Mouse (Mus musculus) embryo, embryonic 10 days (tissue): ENCODE results near the gene Zfp950.

Experiments
- DNase-seq: peaks from one replicate; pipeline ENCODE4 v3.0.0-alpha.2; 2015; ENCODE audit warnings: low spot score

The Zfp950 gene

DNA sequence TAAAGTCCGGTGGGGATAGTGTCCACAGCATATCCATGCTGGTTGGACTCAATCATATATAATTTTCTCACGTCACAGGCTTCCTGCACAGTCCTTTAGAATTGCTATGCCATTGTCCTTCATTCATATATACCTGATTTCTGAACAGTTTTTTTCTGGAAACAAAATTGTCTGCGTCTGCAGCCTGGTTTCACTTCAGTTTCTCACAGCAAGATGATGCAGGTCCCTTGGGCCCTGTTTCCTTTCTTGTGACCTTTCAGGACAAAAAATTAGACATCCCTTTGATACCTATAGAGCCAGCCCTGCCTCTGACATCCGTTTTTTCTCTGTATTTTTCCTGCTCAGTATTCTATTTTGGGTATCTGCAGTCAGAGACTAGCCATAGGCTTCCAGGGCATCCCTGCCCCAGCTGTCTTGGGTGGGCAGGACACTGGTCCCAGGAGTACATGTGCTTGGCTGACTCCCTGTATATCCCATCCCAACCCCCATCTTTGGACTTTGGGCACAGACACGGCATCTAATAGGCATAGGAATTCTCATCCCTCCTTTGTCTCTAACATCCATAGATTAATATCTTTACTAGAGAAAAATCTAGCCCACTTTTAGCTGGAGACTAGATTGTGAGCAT is 83.7 kb downstream of the Zfp950 start:
- DNase-seq: no peak

GRCm38 (mm10) chr19:61052786-61053185 is 87.9 kb downstream of the Zfp950 start:
- no peak for DNase-seq

DNA sequence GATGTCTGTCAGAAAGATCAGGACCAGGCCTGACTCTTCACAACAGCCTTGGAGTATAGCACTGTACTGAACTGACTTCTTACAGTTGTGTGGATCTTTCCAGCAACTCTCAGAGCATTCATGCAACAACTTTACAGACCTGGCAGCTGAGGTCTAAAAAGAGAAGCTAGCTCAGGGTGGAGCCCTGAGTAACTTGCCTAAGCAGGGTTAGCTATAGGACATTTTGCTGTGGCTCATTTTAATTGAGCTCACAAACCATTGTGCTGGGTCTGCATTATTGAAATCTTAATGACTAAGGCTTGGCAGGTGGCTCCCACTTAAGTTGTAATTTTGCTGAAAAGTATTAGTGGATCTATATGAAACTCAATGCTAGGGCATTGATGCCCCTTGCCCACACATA is 88.6 kb downstream of the Zfp950 start:
- no peak for DNase-seq

DNA sequence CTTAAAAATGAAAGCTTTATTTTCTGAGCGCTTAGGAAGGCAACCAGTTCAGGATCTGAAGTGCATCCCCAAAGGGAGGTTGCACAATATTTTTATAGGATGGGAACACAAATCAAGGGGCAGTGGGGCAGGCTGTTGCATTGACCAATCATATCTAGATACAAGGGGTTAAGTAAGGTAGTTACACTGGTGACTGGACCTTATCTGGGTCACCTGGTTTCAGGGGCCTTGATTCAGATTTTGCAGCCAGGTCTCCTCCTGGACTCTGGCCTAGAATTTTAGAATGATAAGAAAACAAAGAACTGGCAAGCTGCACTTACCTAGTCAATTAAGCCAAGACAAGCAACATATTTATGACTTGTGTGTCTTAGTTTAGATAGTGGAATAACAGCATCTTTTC is 89.5 kb downstream of the Zfp950 start:
- DNase-seq: no peak

DNA sequence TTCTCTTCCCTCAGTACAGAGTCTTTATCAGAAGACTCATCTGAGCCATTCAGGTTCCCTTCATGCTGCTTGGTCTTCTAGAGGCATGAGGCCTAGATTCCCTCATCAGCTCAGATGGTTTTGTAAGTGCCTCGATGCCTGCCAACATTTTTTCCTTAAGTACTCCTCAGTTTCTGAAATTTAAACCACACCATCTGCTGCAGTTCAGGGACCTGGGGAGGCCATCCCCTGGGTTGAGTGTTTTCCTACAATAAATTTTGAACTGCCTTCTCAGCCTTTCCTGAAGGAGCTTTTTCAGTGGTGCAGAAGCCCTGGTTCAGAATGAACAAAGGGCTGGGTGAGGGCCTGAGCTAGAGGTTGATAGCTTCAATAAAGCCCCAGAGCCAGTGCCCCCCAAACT is 91.2 kb downstream of the Zfp950 start:
- no peak for DNase-seq

DNA sequence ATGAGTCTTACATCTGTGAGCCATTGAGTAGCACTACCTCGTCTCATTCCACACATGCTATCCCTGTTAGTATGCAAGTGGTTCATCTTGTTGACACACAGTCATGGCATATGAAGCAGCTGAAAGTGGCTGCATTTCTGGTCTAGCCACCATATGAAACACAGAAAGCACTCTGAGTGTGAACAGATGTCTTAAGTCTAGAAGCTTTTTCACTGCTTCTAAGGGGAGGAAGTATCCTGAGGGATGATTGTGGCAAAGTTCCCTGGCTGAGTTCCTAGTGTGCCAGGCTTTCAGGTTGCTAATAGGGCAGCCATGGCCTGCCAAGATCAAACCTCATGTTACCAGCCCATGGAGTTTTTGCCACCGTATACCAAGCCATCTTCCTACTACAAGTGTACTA is 92.0 kb downstream of the Zfp950 start:
- DNase-seq: no peak

DNA sequence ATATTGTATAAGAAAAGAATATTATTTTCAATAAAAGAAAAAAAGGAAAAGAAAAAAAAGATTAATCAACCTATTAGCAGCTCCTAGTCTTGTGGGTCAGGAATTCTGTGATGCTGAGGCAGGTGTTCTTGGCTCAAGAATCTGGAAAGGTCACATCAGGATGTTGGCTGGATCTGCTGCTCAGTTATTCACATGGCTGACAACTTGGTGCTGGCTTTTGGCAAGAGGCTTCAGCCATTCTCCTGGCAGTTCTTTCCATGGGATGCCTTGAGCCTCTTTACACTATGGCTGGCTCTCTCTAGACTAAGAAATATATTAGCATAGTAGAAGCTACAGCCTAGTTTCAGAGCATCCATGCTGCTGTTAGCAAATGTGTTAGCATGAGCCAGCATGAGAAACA is 101.5 kb downstream of the Zfp950 start:
- DNase-seq: no peak

- DNase-seq: no peak
Measured at GRCm38 (mm10) chr19:61031570-61031969, 109.1 kb downstream of the Zfp950 start.

GRCm38 (mm10) chr19:61021939-61022566 is 118.6 kb downstream of the Zfp950 start:
- DNase-seq: no peak

GRCm38 (mm10) chr19:61021502-61021901 is 119.1 kb downstream of the Zfp950 start:
- DNase-seq: no peak

DNA sequence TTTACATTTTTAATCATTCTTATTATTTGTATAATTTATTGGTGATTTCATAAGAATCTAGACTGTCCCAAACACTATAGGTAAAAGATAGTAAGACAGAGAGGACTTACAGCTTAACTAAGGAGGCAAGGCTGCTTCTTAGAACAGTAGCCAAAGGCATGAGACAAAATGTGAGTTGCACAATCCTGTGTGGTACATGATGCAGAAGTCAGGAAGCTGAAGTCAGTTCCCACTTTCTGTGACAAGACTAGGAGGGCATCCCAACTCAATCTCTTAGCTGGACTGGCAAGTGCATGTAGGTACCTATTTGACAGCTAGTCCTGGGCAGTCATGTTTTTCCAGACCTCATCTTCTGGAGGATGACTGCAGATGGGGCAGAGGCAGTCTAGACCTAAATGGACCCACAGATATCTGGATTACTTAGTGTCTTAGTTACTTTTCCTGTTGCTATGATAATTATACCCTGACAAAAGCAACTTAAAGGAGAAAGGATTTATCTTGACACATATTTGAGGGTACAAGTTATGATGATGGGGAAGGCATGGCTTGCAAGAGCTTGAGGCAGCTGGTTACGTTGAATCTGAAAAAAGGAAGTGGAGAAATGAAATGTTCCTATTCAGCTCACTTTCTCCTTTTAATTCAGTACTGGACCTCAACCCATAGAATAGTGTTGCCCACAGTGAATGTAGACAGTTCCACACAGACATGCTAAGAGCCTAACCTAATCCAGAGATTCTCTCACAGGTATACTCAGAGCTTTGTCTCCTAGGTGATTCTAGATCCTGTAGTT is 123.0 kb downstream of the Zfp950 start:
- DNase-seq: no peak

DNA sequence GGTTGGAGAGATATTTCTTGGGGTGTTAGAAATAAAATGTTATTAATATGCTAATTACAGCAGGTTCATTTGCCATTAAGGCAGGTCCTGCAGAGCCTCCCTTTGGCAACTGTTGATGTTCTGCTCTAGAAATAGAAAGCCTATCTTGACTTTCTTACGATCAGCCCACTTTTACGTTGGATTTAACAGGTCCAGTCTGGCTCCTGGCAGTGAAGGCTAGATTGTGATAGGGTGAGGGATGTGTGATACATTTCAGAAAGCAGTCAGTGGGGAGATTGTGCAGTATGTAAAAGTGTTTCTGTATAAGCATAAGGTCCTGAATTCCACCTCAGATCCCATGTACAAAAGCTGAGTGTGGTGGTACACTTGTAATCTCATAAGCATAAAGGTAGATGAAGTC is 131.4 kb downstream of the Zfp950 start:
- no peak for DNase-seq
